Mouse (Mus musculus): ENCODE data around the gene Oxct2b. TPM values are rescaled to one million over a fixed set of nuclear protein-coding genes. Genes with fewer than 3 reads are reported as not detected.
"Not testable (repeated sequence)": the region's sequence is repeated elsewhere in the genome, so short reads cannot be mapped to it uniquely, and the experiment has no call there.

The Oxct2b gene
- polyA plus RNA-seq, 1 experiment from 2014 or later, result not detected

DNA sequence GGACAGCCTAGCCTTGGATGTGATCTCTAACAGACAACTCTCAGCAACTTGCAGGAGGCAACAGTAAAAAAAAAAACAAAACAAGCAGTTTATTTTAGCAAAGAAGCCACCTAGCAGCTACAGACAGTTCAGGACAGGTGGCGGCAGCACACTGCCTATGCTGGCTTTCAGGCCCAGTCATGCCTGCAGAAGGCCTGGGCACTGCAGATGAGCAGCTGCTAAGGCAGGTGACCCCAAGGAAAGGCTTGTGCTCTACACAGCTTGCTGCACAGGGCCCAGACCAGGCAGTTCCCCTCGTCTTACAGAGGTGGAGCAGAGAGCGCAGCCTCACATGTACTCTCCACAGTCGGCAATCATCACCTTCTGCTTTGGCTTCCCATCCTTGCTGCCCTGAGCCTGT, 11.0 kb downstream of the Oxct2b start:
- WGBS, result 92% methylated on average over 4 of the region's 4 CpGs
- no peak overlapping the region for H3K27ac ChIP-seq
- H3K27me3 ChIP-seq (ENCODE audit: poor library complexity, severe bottlenecking), result no peaks in the 10 kb centered on the region
- H3K4me1 ChIP-seq, result no peaks in the 10 kb centered on the region
- no peak for DNase-seq (ENCODE audit: extremely low spot score, low spot score)
- no peaks in the 10 kb centered on the region for H3K9me3 ChIP-seq
- H3K36me3 ChIP-seq (replicated peaks), result peaks cover 82% of the 10 kb centered on the region
- H3K4me3 ChIP-seq, result no peak overlapping the region

DNA sequence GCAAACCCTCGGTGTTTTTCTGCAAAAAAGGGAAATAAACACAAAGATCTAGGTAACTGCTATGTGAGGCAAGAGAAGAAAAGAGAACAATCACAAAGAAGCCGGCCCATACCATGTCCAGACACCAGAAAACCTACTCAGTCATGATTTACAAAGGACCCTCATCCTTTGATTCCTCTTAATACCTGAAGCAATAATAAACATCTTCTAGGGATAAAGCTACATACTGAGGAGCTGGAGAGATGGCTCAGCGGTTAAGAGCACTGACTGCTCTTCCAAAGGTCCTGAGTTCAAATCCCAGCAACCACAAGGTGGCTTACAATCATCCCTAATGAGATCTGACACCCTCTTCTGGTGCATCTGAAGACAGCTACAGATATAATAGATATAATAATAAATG, 21.5 kb downstream of the Oxct2b start:
- no peaks in the 10 kb centered on the region for H3K9me3 ChIP-seq
- H3K27me3 ChIP-seq (ENCODE audit: poor library complexity, severe bottlenecking), result peaks cover 6% of the 10 kb centered on the region
- no peak overlapping the region for H3K27ac ChIP-seq
- H3K4me3 ChIP-seq, result no peak overlapping the region
- DNase-seq (ENCODE audit: extremely low spot score, low spot score), result no peak
- 92% methylated on average over 3 of the region's 3 CpGs for WGBS
- peaks cover 25% of the 10 kb centered on the region for H3K4me1 ChIP-seq
- peaks cover 48% of the 10 kb centered on the region for H3K36me3 ChIP-seq (replicated peaks)

DNA sequence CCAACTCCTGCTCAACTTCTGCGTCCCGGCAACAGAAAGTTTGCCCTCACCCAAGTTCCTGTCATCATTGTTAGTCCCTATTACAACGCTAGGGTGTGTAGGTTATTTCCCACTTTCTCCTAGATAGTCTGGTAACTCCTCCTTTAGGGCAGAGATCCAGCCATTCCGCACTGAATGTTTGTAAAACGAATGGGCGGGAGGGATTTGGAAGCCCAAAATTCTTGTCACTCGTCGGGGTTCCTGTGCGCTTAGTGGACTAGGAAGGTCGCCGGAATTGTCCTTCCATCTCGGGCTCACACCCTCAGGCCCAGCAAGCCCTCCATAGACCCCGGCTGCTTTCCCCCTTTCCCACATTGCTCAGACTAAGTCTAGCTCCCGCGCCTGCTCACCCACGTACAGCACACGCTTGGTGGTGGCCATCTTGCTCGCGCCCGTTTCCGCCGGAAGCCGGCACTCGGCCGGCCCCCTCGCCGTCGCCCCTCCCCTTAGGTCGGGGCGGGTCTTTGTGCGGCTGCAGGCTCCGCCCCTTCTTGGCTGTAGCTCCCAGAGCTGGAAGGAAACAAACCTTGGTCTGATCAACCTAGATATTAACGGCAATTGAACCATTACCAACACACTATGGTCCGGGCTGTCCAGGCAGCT, 23.6 kb downstream of the Oxct2b start, which contains the start of gene Ppie:
TSS of gene Ppie (minus strand) at position 439 of the 642 bp plus-strand sequence.
- Histone ChIP-seq H3K4me1 (peaks cover 25% of the 10 kb centered on the region), H3K27ac (peak within 1 kb of the TSS; percentile 92), H3K36me3 (replicated peaks) (peaks cover 27% of the 10 kb centered on the region), H3K4me3 (peak within 1 kb of the TSS; percentile 81), H3K9me3 (no peaks in the 10 kb centered on the region), H3K27me3 (ENCODE audit: poor library complexity, severe bottlenecking) (peaks cover 6% of the 10 kb centered on the region)
- WGBS, result under 1% methylated on average over 34 of the region's 34 CpGs
- peak; percentile 89 for DNase-seq (ENCODE audit: extremely low spot score, low spot score)

DNA sequence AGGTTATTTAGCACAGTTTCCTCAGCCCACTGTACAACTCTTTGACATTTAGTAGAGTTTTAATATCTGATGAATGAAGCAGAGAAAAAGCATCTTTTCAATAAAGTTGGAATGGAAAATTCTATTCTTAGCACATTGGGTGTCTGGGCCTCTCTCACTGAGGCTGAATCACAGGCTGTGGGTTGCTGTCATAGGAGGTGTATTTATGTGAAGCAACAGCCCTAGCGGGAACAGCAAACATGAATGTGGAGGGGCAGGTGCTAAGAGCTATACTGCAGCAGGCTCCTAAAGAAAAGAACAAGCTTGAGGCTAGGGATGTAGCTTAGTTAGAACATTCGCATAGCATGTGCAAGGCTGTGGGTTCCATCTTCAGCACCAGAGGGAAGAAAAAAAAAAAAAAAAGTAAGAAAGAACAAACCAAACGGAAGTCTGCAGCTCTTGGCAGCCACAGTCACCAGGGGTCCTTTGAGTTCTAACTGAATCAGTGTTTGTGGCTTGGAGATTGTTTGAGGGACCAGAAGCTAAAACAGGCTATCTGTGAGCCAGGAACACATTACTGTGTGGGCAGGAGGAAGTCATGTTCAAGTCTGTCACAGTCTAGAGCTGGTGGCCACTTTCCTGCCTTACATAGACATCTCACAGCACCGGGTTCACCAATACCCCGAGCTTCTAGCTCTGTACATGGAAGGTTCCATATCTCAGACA, 31.5 kb downstream of the Oxct2b start:
- no peak overlapping the region for H3K27ac ChIP-seq
- no peaks in the 10 kb centered on the region for H3K4me1 ChIP-seq
- 81% methylated on average over 5 of the region's 5 CpGs for WGBS

DNA sequence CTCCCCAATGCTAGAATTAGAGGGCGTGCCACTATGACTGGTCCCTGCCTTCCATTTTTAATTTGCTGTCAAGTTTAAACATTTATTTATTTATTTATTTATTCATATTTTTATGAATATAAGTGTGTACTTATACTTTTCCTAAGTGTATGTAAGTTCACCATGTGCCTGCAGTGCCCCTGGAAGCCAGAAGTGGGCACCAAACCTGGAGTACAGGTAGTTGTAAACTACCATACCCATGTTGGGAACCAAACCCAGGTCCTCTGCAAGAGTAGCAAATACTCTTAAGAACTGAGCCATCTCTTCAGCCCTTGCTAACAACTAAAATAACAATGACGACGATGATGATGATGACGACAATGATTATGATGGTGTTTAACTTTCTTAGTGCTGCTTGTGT, 35.9 kb downstream of the Oxct2b start:
- 80% methylated on average over 4 of the region's 4 CpGs for WGBS
- Histone ChIP-seq H3K36me3 (replicated peaks) (no peaks in the 10 kb centered on the region), H3K9me3 (no peaks in the 10 kb centered on the region), H3K27ac (no peak overlapping the region), H3K27me3 (ENCODE audit: poor library complexity, severe bottlenecking) (no peaks in the 10 kb centered on the region), H3K4me1 (0 out of 2 replicates have a peak, but pooled peaks cover 3% of the 10 kb centered on the region), H3K4me3 (no peak overlapping the region)
- DNase-seq (ENCODE audit: extremely low spot score, low spot score), result no peak

More for the DNA sequence above, 31.5 kb downstream of the Oxct2b start:
- no peaks in the 10 kb centered on the region; the same call in 1 of the 2 replicates for H3K27me3 ChIP-seq (ENCODE audit: poor library complexity, severe bottlenecking)
- no peaks in the 10 kb centered on the region for H3K36me3 ChIP-seq (replicated peaks)
- H3K4me3 ChIP-seq, result no peak overlapping the region
- no peak for DNase-seq (ENCODE audit: extremely low spot score, low spot score)
- no peaks in the 10 kb centered on the region for H3K9me3 ChIP-seq

DNA sequence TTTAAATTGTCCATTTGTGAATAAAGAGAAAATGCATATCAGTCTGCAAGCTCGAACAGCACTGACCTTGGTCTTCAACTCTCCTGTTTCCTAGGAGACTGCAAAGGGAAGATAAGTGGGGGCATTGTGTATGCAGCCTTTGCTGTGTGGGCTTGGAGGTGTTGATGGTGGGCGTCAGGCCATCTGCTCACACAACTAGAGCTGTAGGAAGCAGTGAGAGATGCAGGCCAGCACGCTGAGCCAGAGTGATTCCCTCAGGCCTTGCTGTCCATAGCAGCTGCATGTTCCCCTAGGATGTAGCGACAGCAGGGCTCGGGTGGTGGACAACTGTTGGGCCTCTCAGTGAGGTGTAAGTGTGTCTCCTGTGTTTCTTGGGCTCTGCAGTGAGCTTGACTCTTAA, 36.9 kb downstream of the Oxct2b start:
- Histone ChIP-seq H3K9me3 (no peaks in the 10 kb centered on the region), H3K36me3 (replicated peaks) (no peaks in the 10 kb centered on the region), H3K4me1 (0 out of 2 replicates have a peak, but pooled peaks cover 3% of the 10 kb centered on the region), H3K27me3 (ENCODE audit: poor library complexity, severe bottlenecking) (no peaks in the 10 kb centered on the region), H3K27ac (no peak overlapping the region), H3K4me3 (no peak overlapping the region)
- peak; percentile 19 for DNase-seq (ENCODE audit: extremely low spot score, low spot score)
- 76% methylated on average over 5 of the region's 5 CpGs for WGBS

DNA sequence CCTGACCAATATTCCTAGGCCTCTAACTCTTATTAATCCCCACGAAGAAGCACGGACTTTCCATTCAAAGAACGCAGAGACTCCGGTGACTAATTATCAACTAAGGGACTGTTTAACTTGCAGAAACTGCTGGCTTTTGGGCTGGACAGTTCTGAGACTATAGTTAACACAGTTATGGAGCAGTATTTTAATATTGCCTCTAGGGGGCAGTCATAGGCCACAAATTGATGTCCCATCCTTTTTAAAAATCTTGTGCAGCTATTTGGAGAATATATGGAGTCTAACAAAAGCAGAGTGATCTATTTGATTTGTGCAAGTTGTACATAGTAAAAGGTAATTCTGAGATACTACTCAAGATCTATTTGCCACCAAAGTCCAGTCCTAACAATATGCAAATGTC, 38.9 kb downstream of the Oxct2b start:
- no peak overlapping the region for H3K4me3 ChIP-seq
- no peaks in the 10 kb centered on the region for H3K27me3 ChIP-seq (ENCODE audit: poor library complexity, severe bottlenecking)
- no peaks in the 10 kb centered on the region for H3K9me3 ChIP-seq
- 0 out of 2 replicates have a peak, but pooled peaks cover 3% of the 10 kb centered on the region for H3K4me1 ChIP-seq
- DNase-seq (ENCODE audit: extremely low spot score, low spot score), result no peak
- no peak overlapping the region for H3K27ac ChIP-seq
- H3K36me3 ChIP-seq (replicated peaks), result no peaks in the 10 kb centered on the region
- 29% methylated on average over 4 of the region's 4 CpGs for WGBS

DNA sequence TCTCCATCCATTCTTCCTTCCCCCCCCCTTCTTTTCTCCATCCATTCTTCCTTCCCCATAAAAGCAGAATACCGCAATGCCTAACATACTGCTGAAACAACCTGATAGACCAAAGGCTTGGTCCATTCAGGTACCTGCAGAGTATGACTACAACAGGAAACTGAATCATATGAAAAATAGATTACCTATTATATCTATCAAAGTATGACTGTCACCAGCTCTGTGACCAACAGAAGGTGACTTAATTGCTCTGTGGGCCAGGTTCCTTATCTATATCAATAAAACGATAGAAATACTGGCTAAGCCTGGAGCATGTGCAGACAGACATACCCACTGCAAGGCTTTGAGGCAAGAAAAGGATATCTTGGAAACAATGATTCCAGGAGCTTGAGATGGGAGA, 39.4 kb downstream of the Oxct2b start:
- WGBS, result 72% methylated on average over 2 of the region's 2 CpGs
- DNase-seq (ENCODE audit: extremely low spot score, low spot score), result no peak
- Histone ChIP-seq H3K4me3 (no peak overlapping the region), H3K36me3 (replicated peaks) (no peaks in the 10 kb centered on the region), H3K9me3 (no peaks in the 10 kb centered on the region), H3K27ac (no peak overlapping the region), H3K4me1 (0 out of 2 replicates have a peak, but pooled peaks cover 3% of the 10 kb centered on the region), H3K27me3 (ENCODE audit: poor library complexity, severe bottlenecking) (no peaks in the 10 kb centered on the region)

DNA sequence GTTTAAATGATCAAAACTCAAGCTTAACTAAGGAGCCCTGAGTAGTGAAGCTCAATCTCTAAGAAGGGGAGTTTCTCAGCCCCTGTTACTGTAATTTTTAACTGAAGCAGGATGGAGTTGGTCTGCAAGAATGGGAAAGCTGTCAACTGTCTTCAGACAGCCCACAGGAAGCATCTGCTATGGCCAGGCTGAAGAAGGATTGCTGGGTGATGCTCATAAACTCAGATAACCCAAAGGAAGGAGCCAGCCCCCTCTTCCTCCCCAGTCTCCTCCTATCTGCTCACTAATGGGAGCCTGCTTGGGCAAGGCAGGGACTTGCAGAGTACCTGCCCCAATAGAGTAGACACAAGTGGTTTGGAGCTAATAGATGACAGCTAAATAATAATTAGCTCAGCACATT, 39.8 kb downstream of the Oxct2b start:
- Histone ChIP-seq H3K4me3 (no peak overlapping the region), H3K4me1 (0 out of 2 replicates have a peak, but pooled peaks cover 3% of the 10 kb centered on the region), H3K27me3 (ENCODE audit: poor library complexity, severe bottlenecking) (no peaks in the 10 kb centered on the region), H3K36me3 (replicated peaks) (no peaks in the 10 kb centered on the region), H3K9me3 (no peaks in the 10 kb centered on the region), H3K27ac (no peak overlapping the region)
- no peak for DNase-seq (ENCODE audit: extremely low spot score, low spot score)

DNA sequence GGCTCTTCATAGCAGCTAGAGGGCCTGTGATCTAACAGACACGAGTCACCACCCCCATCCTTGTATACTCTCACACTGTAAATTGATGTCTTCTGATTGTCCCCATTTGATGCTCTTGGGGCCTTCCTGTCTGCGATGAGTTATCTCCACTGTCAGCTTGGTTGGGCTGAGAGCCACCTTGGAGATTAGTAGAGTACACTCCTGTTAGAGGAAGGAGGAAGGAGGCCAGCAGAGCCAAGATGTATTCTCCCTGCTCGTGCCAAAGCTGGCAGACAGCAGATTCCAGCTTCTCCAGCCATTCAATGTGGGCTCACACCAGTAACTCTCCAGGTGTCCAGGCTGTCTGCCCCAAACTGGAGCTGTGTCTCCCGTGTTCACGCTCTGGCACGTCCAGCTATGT, 44.5 kb downstream of the Oxct2b start:
- Histone ChIP-seq H3K4me1 (peaks cover 17% of the 10 kb centered on the region), H3K4me3 (no peak overlapping the region), H3K9me3 (no peaks in the 10 kb centered on the region), H3K36me3 (replicated peaks) (no peaks in the 10 kb centered on the region), H3K27me3 (ENCODE audit: poor library complexity, severe bottlenecking) (peaks cover 21% of the 10 kb centered on the region), H3K27ac (no peak overlapping the region)
- 92% methylated on average over 6 of the region's 6 CpGs for WGBS
- no peak for DNase-seq (ENCODE audit: extremely low spot score, low spot score)

DNA sequence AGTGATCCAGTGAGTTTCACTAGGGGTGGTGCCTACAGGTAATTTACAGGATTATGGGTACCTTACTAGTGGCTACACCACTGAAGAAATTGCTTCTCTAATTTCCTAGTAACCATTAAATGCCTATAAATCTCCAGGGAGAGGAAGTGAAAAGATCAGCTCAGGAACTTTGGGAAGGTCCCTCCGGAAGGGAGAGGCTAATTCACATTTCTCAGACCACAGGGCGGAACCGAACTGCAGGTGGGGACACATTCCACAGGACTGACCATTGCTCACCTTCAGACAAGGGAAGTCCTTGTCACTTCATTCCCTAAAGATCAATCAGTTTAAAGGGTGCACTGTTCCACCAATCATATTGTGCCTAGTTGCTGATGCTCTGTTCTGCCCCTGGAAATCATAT, 45.2 kb downstream of the Oxct2b start:
- Histone ChIP-seq H3K27me3 (ENCODE audit: poor library complexity, severe bottlenecking) (peaks cover 21% of the 10 kb centered on the region), H3K4me1 (peaks cover 17% of the 10 kb centered on the region)
- H3K9me3 ChIP-seq; DNase-seq (ENCODE audit: extremely low spot score, low spot score); H3K4me3 ChIP-seq; H3K36me3 ChIP-seq (replicated peaks); H3K27ac ChIP-seq: not testable (repeated sequence)
- WGBS, result 91% methylated on average over 3 of the region's 3 CpGs

DNA sequence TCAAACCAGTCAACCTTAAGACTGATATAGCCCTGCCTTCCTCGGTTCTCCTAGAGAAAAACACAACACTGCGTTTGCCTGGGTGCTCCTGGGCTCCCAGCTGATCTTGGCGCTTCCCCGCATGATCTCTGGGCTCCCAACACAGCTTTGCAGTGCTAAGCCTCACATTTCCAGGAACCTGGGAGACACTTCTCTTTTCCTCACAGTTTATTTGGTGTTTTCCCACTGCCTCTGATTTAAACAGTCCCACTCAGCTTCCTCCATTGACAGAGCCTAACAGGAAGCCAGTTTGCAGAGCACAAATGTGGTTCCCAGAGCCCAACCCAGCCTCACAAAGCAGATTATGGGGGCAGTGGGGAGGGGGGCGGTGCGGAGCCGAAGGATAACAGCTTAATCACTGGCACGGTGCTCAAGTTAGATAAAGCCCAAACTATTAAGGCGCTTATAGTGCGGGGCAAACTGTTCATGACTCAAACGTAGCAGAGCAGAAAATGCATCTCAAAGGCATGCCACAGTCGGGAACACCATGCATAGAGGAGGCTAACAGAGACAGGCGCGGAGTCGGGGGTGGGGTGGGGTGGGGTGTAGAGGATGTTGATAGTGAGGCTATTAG, 46.3 kb downstream of the Oxct2b start:
- WGBS, result 14% methylated on average over 15 of the region's 15 CpGs
- no peak for DNase-seq (ENCODE audit: extremely low spot score, low spot score)
- Histone ChIP-seq H3K27me3 (ENCODE audit: poor library complexity, severe bottlenecking) (peaks cover 21% of the 10 kb centered on the region), H3K36me3 (replicated peaks) (no peaks in the 10 kb centered on the region), H3K27ac (0 out of 2 replicates have a peak overlapping the region, but pooled peaks have one; percentile 3), H3K9me3 (no peaks in the 10 kb centered on the region), H3K4me3 (peak overlapping the region; percentile 30), H3K4me1 (peaks cover 17% of the 10 kb centered on the region)

DNA sequence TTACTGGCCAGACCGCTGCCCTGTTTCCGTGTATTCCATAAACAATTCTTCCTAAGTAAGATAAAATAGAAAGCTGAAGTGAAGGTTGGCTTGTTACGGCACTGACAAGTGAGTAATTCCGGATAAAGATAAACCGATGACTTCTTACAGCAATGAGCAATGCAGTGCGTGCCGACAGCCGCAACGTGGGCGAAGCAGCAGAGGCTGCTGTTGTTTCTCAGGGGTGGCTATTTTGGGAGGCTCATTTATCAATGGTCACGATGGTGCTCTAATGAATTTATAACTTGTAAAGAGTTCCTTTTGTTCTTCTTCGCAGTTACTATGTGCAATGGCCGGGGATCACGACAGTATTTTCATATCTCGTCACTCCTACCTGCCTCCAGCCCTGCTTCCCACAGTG, 48.1 kb downstream of the Oxct2b start:
- 93% methylated on average over 15 of the region's 15 CpGs for WGBS
- Histone ChIP-seq H3K4me1 (peaks cover 17% of the 10 kb centered on the region), H3K27ac (no peak overlapping the region), H3K27me3 (ENCODE audit: poor library complexity, severe bottlenecking) (peaks cover 21% of the 10 kb centered on the region), H3K36me3 (replicated peaks) (no peaks in the 10 kb centered on the region), H3K9me3 (0 out of 2 replicates have a peak, but pooled peaks cover 1% of the 10 kb centered on the region), H3K4me3 (no peak overlapping the region)
- DNase-seq (ENCODE audit: extremely low spot score, low spot score), result no peak
